Mouse (Mus musculus) heart, embryonic 16.5 days (tissue): ENCODE measurements at regions not wholly inside any gene's neighbourhood (a gene's known extent, or its start where the extent isn't known, plus 50 kb on each side); places are given as distances from the start of the nearest gene placed in this dataset.

Experiments
- ATAC-seq: fragments of 200-750 bp; cut with Nextera tagmentation; replicated peaks from 2 replicates; pipeline ENCODE4 v1.8.0; 2017; ENCODE audit warnings: moderate number of reproducible peaks; ENCODE audit not compliant: insufficient read depth, low FRiP score; ENCODE audit errors: extremely low read depth
- H3K27ac ChIP-seq: fragments of 300-500 bp; sonication (generic); 2 replicates; pipeline ENCODE4 v1.5.1; 2014; ENCODE audit warnings: mild to moderate bottlenecking, low read length, control low read depth, moderate library complexity
- H3K27me3 ChIP-seq: fragments of 300-500 bp; sonication (generic); 2 replicates; pipeline ENCODE4 v1.6.1; 2014; ENCODE audit warnings: low read length, mixed read lengths; ENCODE audit not compliant: control insufficient read depth, insufficient read depth
- H3K36me3 ChIP-seq: fragments of 300-500 bp; sonication (generic); 2 replicates; pipeline ENCODE4 v1.6.1; 2014; ENCODE audit not compliant: control insufficient read depth, insufficient read depth
- H3K4me1 ChIP-seq: fragments of 300-500 bp; sonication (generic); 2 replicates; pipeline ENCODE4 v1.6.1; 2014; ENCODE audit warnings: low read length, mixed read lengths; ENCODE audit not compliant: control insufficient read depth, insufficient read depth
- H3K4me2 ChIP-seq: fragments of 300-500 bp; sonication (generic); 2 replicates; pipeline ENCODE4 v1.6.1; 2014; ENCODE audit warnings: low read depth, mild to moderate bottlenecking, control low read depth, low read length
- H3K4me3 ChIP-seq: fragments of 300-500 bp; sonication (generic); 2 replicates; pipeline ENCODE4 v1.5.1; 2014; ENCODE audit warnings: mild to moderate bottlenecking, control low read depth, low read length
- H3K9ac ChIP-seq: fragments of 300-500 bp; sonication (generic); 2 replicates; pipeline ENCODE4 v1.6.1; 2014; ENCODE audit warnings: low read length, control low read depth
- H3K9me3 ChIP-seq: fragments of 300-500 bp; sonication (generic); replicated peaks from 2 replicates; pipeline ENCODE4 v1.6.1; 2016; ENCODE audit warnings: low read length; ENCODE audit not compliant: control insufficient read depth
- WGBS: fragments of 180-500 bp; shearing (Covaris S2); extraction: QIAGEN DNeasy Blood & Tissue Kit; methylation state at CpG from one replicate; pipeline ENCODE4 v1.1.7; 2014; 5-methylcytosine and 5-hydroxymethylcytosine counted together

- Histone ChIP-seq H3K9me3 (no peaks in the 10 kb centered on the region), H3K27ac (no peak overlapping the region), H3K9ac (no peak overlapping the region), H3K27me3 (no peaks in the 10 kb centered on the region), H3K4me3 (no peak overlapping the region), H3K4me2 (no peak overlapping the region), H3K4me1 (no peaks in the 10 kb centered on the region), H3K36me3 (no peaks in the 10 kb centered on the region)
- 77% methylated on average over 7 of the region's 7 CpGs for WGBS
- no peak for ATAC-seq
Measured at GRCm38 (mm10) chr6:51693984-51694383, 170.3 kb downstream of the Snx10 start.

- WGBS = 88% methylated on average over 7 of the region's 7 CpGs
Measured at GRCm38 (mm10) chr6:51696396-51696795, 172.7 kb downstream of the Snx10 start.

GRCm38 (mm10) chr6:51697754-51698153 is 174.1 kb downstream of the Snx10 start:
- Histone ChIP-seq H3K9ac (no peak overlapping the region), H3K4me2 (no peak overlapping the region), H3K36me3 (no peaks in the 10 kb centered on the region), H3K27me3 (no peaks in the 10 kb centered on the region), H3K4me3 (no peak overlapping the region), H3K4me1 (peaks cover 2% of the 10 kb centered on the region), H3K27ac (no peak overlapping the region), H3K9me3 (no peaks in the 10 kb centered on the region)
- ATAC-seq = no peak
- 61% methylated on average over 3 of the region's 3 CpGs for WGBS

More at GRCm38 (mm10) chr6:51696396-51696795, 172.7 kb downstream of the Snx10 start:
- Histone ChIP-seq H3K9me3 (no peaks in the 10 kb centered on the region), H3K4me2 (no peak overlapping the region), H3K27ac (no peak overlapping the region), H3K4me1 (no peaks in the 10 kb centered on the region), H3K9ac (no peak overlapping the region), H3K4me3 (no peak overlapping the region), H3K27me3 (no peaks in the 10 kb centered on the region), H3K36me3 (no peaks in the 10 kb centered on the region)
- ATAC-seq = no peak

GRCm38 (mm10) chr6:51698244-51698643 is 174.5 kb downstream of the Snx10 start:
- no peak overlapping the region for H3K4me2 ChIP-seq
- no peaks in the 10 kb centered on the region for H3K9me3 ChIP-seq
- 73% methylated on average over 4 of the region's 4 CpGs for WGBS
- H3K27me3 ChIP-seq = no peaks in the 10 kb centered on the region
- H3K36me3 ChIP-seq = no peaks in the 10 kb centered on the region
- no peak overlapping the region for H3K9ac ChIP-seq
- no peak overlapping the region for H3K27ac ChIP-seq
- no peak overlapping the region for H3K4me3 ChIP-seq
- no peak for ATAC-seq
- peaks cover 3% of the 10 kb centered on the region for H3K4me1 ChIP-seq

- H3K9ac ChIP-seq = no peak overlapping the region
- ATAC-seq = no peak
- no peaks in the 10 kb centered on the region for H3K36me3 ChIP-seq
- no peak overlapping the region for H3K4me2 ChIP-seq
- H3K27me3 ChIP-seq = no peaks in the 10 kb centered on the region
- H3K9me3 ChIP-seq = no peaks in the 10 kb centered on the region
- H3K27ac ChIP-seq = no peak overlapping the region
- WGBS = 84% methylated on average over 11 of the region's 11 CpGs
- peaks cover 3% of the 10 kb centered on the region for H3K4me1 ChIP-seq
- no peak overlapping the region for H3K4me3 ChIP-seq
Measured at GRCm38 (mm10) chr6:51701253-51702020, 177.7 kb downstream of the Snx10 start.

GRCm38 (mm10) chr6:51702456-51703171 is 178.9 kb downstream of the Snx10 start:
- no peaks in the 10 kb centered on the region for H3K9me3 ChIP-seq
- no peaks in the 10 kb centered on the region for H3K36me3 ChIP-seq
- no peaks in the 10 kb centered on the region for H3K27me3 ChIP-seq
- H3K27ac ChIP-seq = no peak overlapping the region; the same call in 1 of the 2 replicates
- H3K9ac ChIP-seq = no peak overlapping the region
- H3K4me1 ChIP-seq = peaks cover 3% of the 10 kb centered on the region
- H3K4me3 ChIP-seq = no peak overlapping the region
- ATAC-seq = peak; percentile 63; the same call in 1 of the 2 replicates
- no peak overlapping the region for H3K4me2 ChIP-seq
- WGBS = 64% methylated on average over 10 of the region's 10 CpGs

- Histone ChIP-seq H3K4me1 (peaks cover 4% of the 10 kb centered on the region), H3K9me3 (no peaks in the 10 kb centered on the region), H3K4me3 (no peak overlapping the region), H3K36me3 (no peaks in the 10 kb centered on the region), H3K27me3 (no peaks in the 10 kb centered on the region), H3K4me2 (no peak overlapping the region), H3K9ac (no peak overlapping the region), H3K27ac (no peak overlapping the region)
- WGBS = 55% methylated on average over 6 of the region's 6 CpGs
- ATAC-seq = no peak
Measured at GRCm38 (mm10) chr6:51708011-51708410, 184.3 kb downstream of the Snx10 start.

GRCm38 (mm10) chr6:51708668-51709339 is 185.1 kb downstream of the Snx10 start:
- Histone ChIP-seq H3K9me3 (no peaks in the 10 kb centered on the region), H3K9ac (no peak overlapping the region), H3K27me3 (no peaks in the 10 kb centered on the region), H3K4me2 (no peak overlapping the region), H3K27ac (no peak overlapping the region), H3K4me3 (no peak overlapping the region), H3K36me3 (no peaks in the 10 kb centered on the region), H3K4me1 (peaks cover 4% of the 10 kb centered on the region)
- ATAC-seq = no peak
- 74% methylated on average over 9 of the region's 9 CpGs for WGBS
